Mouse (Mus musculus) C2C12 (cell line): ENCODE measurements around the gene Fez2.

ENCODE experiments used
- CTCF ChIP-seq: IDR thresholded peaks from one replicate; pipeline ENCODE4 v1.5.1; 2011; ENCODE audit not compliant: control insufficient read depth, insufficient read depth, insufficient read length
- FOSL1 ChIP-seq: IDR thresholded peaks from one replicate; pipeline ENCODE4 v1.8.0; 2011; ENCODE audit warnings: mild to moderate bottlenecking, low read length; ENCODE audit not compliant: poor library complexity, insufficient read depth, severe bottlenecking
- MAX ChIP-seq: IDR thresholded peaks from one replicate; pipeline ENCODE4 v1.6.1; 2011; ENCODE audit warnings: mild to moderate bottlenecking, control low read depth
- MYOG ChIP-seq: IDR thresholded peaks from one replicate; pipeline ENCODE4 v1.6.1; 2011; ENCODE audit not compliant: control insufficient read depth, insufficient read length; ENCODE audit errors: extremely low read depth
- USF1 ChIP-seq: IDR thresholded peaks from one replicate; pipeline ENCODE4 v1.6.1; 2011; ENCODE audit warnings: low read depth, mild to moderate bottlenecking, control low read depth, moderate library complexity

DNA sequence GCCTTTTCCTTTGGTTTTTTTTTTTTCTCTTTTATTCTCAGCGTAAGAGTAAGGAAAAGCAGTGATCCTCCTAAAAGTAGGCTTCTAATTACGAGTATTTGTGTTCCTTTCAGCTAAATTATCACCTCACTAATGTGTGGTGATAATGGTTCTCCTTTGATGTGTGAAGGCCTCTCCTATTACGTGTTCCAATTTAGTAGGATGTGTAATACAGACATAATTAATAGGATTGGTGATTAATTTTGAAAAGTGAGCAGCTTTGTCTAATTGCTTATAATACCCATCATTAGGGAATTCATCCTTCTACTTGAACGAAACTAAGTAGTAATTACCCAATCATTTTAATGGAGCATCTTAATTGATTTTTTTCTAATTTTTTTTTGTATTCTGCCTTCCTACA lies 60.2 kb downstream of the Fez2 start:
- TF ChIP-seq MAX, result no peak
- TF ChIP-seq CTCF, result no peak
- TF ChIP-seq FOSL1, result no peak
- no peak for TF ChIP-seq USF1
- no peak for TF ChIP-seq MYOG
